Mouse (Mus musculus) small intestine, adult 2 months (tissue): ENCODE results near the gene Car6. TPM values are rescaled to one million over a fixed set of nuclear protein-coding genes. Genes with fewer than 3 reads are reported as not detected.

Experiments used
- H3K27ac ChIP-seq: fragments of 200-500 bp; 2 replicates; pipeline ENCODE4 v1.5.1; 2012; ENCODE audit warnings: low read depth, low read length, control low read depth, inconsistent platforms; ENCODE audit not compliant: insufficient read depth
- H3K27me3 ChIP-seq: fragments of 200-500 bp; 2 replicates; pipeline ENCODE4 v1.6.1; 2012; ENCODE audit warnings: mild to moderate bottlenecking, moderate library complexity, low read length, inconsistent platforms; ENCODE audit not compliant: control insufficient read depth, insufficient read depth
- H3K36me3 ChIP-seq: fragments of 200-500 bp; 2 replicates; pipeline ENCODE4 v1.6.1; 2012; ENCODE audit warnings: mild to moderate bottlenecking, low read length, control low read depth, inconsistent platforms; ENCODE audit not compliant: control insufficient read depth, insufficient read depth
- H3K4me1 ChIP-seq: fragments of 200-500 bp; 2 replicates; pipeline ENCODE4 v1.6.1; 2012; ENCODE audit warnings: low read length, inconsistent platforms, mixed read lengths; ENCODE audit not compliant: control insufficient read depth, insufficient read depth, insufficient read length
- H3K4me3 ChIP-seq: fragments of 200-500 bp; 2 replicates; pipeline ENCODE4 v1.5.1; 2012; ENCODE audit warnings: low read depth, mild to moderate bottlenecking, control low read depth, inconsistent platforms, low read length, moderate library complexity
- CTCF ChIP-seq: fragments of 200-500 bp; IDR thresholded peaks from 2 replicates; pipeline ENCODE4 v1.5.1; 2012; ENCODE audit warnings: low read depth, mild to moderate bottlenecking, control low read depth, inconsistent platforms, low read length, moderate library complexity, mixed read lengths; ENCODE audit not compliant: insufficient replicate concordance, insufficient read length; ENCODE audit errors: extremely low read depth
- POLR2A ChIP-seq: fragments of 200-500 bp; IDR thresholded peaks from 2 replicates; pipeline ENCODE4 v1.6.1; 2012; ENCODE audit warnings: low read depth, mild to moderate bottlenecking, control low read depth, inconsistent platforms, low read length, moderate library complexity
- WGBS: fragments of 180-500 bp; shearing (Covaris S2); methylation state at CpG from one replicate; pipeline ENCODE4 v1.1.7; 2018; 5-methylcytosine and 5-hydroxymethylcytosine counted together
- polyA plus RNA-seq: library from polyadenylated mRNA; depleted of rRNA; stranded (reverse); fragments of >200 nt; gene quantifications from 2 replicates; pipeline ENCODE4 v1.2.3, GENCODE M21; 2012

Car6 gene
- polyA plus RNA-seq, 1 experiment, result not detected

- 75% methylated on average over 4 of the region's 4 CpGs for WGBS
- no peak for TF ChIP-seq CTCF
- TF ChIP-seq POLR2A, result no peak
- H3K36me3 ChIP-seq, result no peaks in the 10 kb centered on the region
- H3K4me3 ChIP-seq, result no peak overlapping the region
- no peaks in the 10 kb centered on the region for H3K27me3 ChIP-seq
- H3K27ac ChIP-seq, result peak overlapping the region; percentile 32; the same call in 1 of the 2 replicates
- H3K4me1 ChIP-seq, result peaks cover 28% of the 10 kb centered on the region
These were observed 45.4 kb downstream of the Car6 start for GRCm38 (mm10) chr4:150155731-150156130.

GRCm38 (mm10) chr4:150155301-150155700 is 45.8 kb downstream of the Car6 start:
- TF ChIP-seq POLR2A, result no peak
- TF ChIP-seq CTCF, result no peak
- Histone ChIP-seq H3K27ac (peak overlapping the region; percentile 32; the same call in 1 of the 2 replicates), H3K4me1 (peaks cover 27% of the 10 kb centered on the region), H3K4me3 (no peak overlapping the region), H3K27me3 (no peaks in the 10 kb centered on the region), H3K36me3 (no peaks in the 10 kb centered on the region)
- WGBS, result 69% methylated on average over 4 of the region's 4 CpGs

- Histone ChIP-seq H3K27me3 (no peaks in the 10 kb centered on the region), H3K4me3 (no peak overlapping the region), H3K27ac (peak overlapping the region; percentile 75), H3K4me1 (peaks cover 17% of the 10 kb centered on the region; the same call in 1 of the 2 replicates), H3K36me3 (no peaks in the 10 kb centered on the region)
- WGBS, result 35% methylated on average over 8 of the region's 8 CpGs
- TF ChIP-seq POLR2A (0 out of 2 replicates have a peak, but pooled peaks have one; percentile 19), CTCF (no peak)
These were observed 48.6 kb downstream of the Car6 start for GRCm38 (mm10) chr4:150152483-150152882.

- 85% methylated on average over 7 of the region's 7 CpGs for WGBS
- H3K36me3 ChIP-seq, result no peaks in the 10 kb centered on the region
- TF ChIP-seq CTCF (peak; percentile 46; the same call in 1 of the 2 replicates), POLR2A (no peak)
These were observed 50.1 kb downstream of the Car6 start for GRCm38 (mm10) chr4:150151045-150151444.

GRCm38 (mm10) chr4:150146286-150146685 is 54.8 kb downstream of the Car6 start:
- Histone ChIP-seq H3K27me3 (no peaks in the 10 kb centered on the region), H3K4me3 (no peak overlapping the region), H3K4me1 (peaks cover 11% of the 10 kb centered on the region; the same call in 1 of the 2 replicates), H3K27ac (no peak overlapping the region), H3K36me3 (peaks cover 17% of the 10 kb centered on the region)
- WGBS, result 83% methylated on average over 4 of the region's 4 CpGs
- no peak for TF ChIP-seq CTCF
- TF ChIP-seq POLR2A, result no peak

More at GRCm38 (mm10) chr4:150151045-150151444, 50.1 kb downstream of the Car6 start:
- no peak overlapping the region for H3K27ac ChIP-seq
- H3K4me1 ChIP-seq, result peaks cover 14% of the 10 kb centered on the region; the same call in 1 of the 2 replicates
- H3K27me3 ChIP-seq, result no peaks in the 10 kb centered on the region
- 0 out of 2 replicates have a peak overlapping the region, but pooled peaks have one; percentile 4 for H3K4me3 ChIP-seq

- peaks cover 25% of the 10 kb centered on the region for H3K36me3 ChIP-seq
- H3K4me1 ChIP-seq, result peaks cover 11% of the 10 kb centered on the region; the same call in 1 of the 2 replicates
- TF ChIP-seq POLR2A, result no peak
- TF ChIP-seq CTCF, result no peak
- H3K27ac ChIP-seq, result no peak overlapping the region
- no peaks in the 10 kb centered on the region for H3K27me3 ChIP-seq
- peak overlapping the region; percentile 43 for H3K4me3 ChIP-seq
- WGBS, result 20% methylated on average over 12 of the region's 12 CpGs
These were observed 56.9 kb downstream of the Car6 start for GRCm38 (mm10) chr4:150144242-150144641.

GRCm38 (mm10) chr4:150140346-150140745 is 60.8 kb downstream of the Car6 start:
- TF ChIP-seq POLR2A, result no peak
- no peak for TF ChIP-seq CTCF
- no peak overlapping the region for H3K27ac ChIP-seq
- H3K4me1 ChIP-seq, result peaks cover 19% of the 10 kb centered on the region
- 91% methylated on average over 7 of the region's 7 CpGs for WGBS
- no peaks in the 10 kb centered on the region for H3K27me3 ChIP-seq
- peaks cover 33% of the 10 kb centered on the region for H3K36me3 ChIP-seq
- no peak overlapping the region for H3K4me3 ChIP-seq

- no peak for TF ChIP-seq CTCF
- no peak for TF ChIP-seq POLR2A
- Histone ChIP-seq H3K36me3 (peaks cover 33% of the 10 kb centered on the region), H3K27me3 (no peaks in the 10 kb centered on the region), H3K4me3 (no peak overlapping the region), H3K27ac (no peak overlapping the region), H3K4me1 (peaks cover 15% of the 10 kb centered on the region)
- 63% methylated on average over 13 of the region's 13 CpGs for WGBS
These were observed 62.0 kb downstream of the Car6 start for GRCm38 (mm10) chr4:150139090-150139489.
